Mouse (Mus musculus) testis, adult 2 months (tissue): ENCODE results near the gene Ptpn18. TPM values are rescaled to one million over a fixed set of nuclear protein-coding genes. Genes with fewer than 3 reads are reported as not detected.
A peak's percentile ranks its signal among the peaks of the same experiment; 100 is the strongest.
"Not testable (repeated sequence)": the region's sequence is repeated elsewhere in the genome, so short reads cannot be mapped to it uniquely, and the experiment has no call there.

ENCODE experiments used
- H3K27ac ChIP-seq: fragments of 200-500 bp; 2 replicates; pipeline ENCODE4 v1.5.1; 2012; ENCODE audit warnings: low read depth, low read length; ENCODE audit not compliant: control insufficient read depth, insufficient read depth
- H3K27me3 ChIP-seq: fragments of 200-500 bp; 2 replicates; pipeline ENCODE4 v1.6.1; 2012; ENCODE audit warnings: mild to moderate bottlenecking, low read length, moderate library complexity; ENCODE audit not compliant: control insufficient read depth, insufficient read depth
- H3K36me3 ChIP-seq: fragments of 200-500 bp; 2 replicates; pipeline ENCODE4 v1.6.1; 2012; ENCODE audit warnings: mild to moderate bottlenecking, low read length; ENCODE audit not compliant: control insufficient read depth, insufficient read depth
- H3K4me1 ChIP-seq: fragments of 200-500 bp; 2 replicates; pipeline ENCODE4 v1.6.1; 2012; ENCODE audit warnings: low read length; ENCODE audit not compliant: control insufficient read depth, insufficient read depth
- H3K4me3 ChIP-seq: fragments of 200-500 bp; 2 replicates; pipeline ENCODE4 v1.5.1; 2012; ENCODE audit warnings: low read depth, mild to moderate bottlenecking, low read length, moderate library complexity, mixed read lengths; ENCODE audit not compliant: control insufficient read depth
- CTCF ChIP-seq: fragments of 200-500 bp; IDR thresholded peaks from 2 replicates; pipeline ENCODE4 v1.5.1; 2012; ENCODE audit warnings: low read depth, mild to moderate bottlenecking, inconsistent platforms, low read length, moderate library complexity; ENCODE audit not compliant: control insufficient read depth, insufficient read depth, insufficient replicate concordance
- POLR2A ChIP-seq: fragments of 200-500 bp; IDR thresholded peaks from 2 replicates; pipeline ENCODE4 v1.6.1; 2012; ENCODE audit warnings: low read depth, mild to moderate bottlenecking, inconsistent platforms, low read length, moderate library complexity; ENCODE audit not compliant: control insufficient read depth
- polyA plus RNA-seq: library from polyadenylated mRNA; depleted of rRNA; stranded (reverse); fragments of >200 nt; gene quantifications from 2 replicates; pipeline ENCODE4 v1.2.3, GENCODE M21; 2012

The Ptpn18 gene
- polyA plus RNA-seq, 1 experiment = 1.9 TPM

- H3K36me3 ChIP-seq = no peaks in the 10 kb centered on the region
- no peak overlapping the region for H3K27ac ChIP-seq
- H3K4me3 ChIP-seq = peak overlapping the region; percentile 43
- peaks cover 4% of the 10 kb centered on the region; the same call in 1 of the 2 replicates for H3K27me3 ChIP-seq
- TF ChIP-seq CTCF (no peak), POLR2A (no peak)
- H3K4me1 ChIP-seq = peaks cover 20% of the 10 kb centered on the region
These were observed 25.6 kb upstream of the Ptpn18 start for GRCm38 (mm10) chr1:34433891-34434521.

GRCm38 (mm10) chr1:34434660-34435160, 24.9 kb upstream of the Ptpn18 start:
- Histone ChIP-seq H3K27me3 (peaks cover 4% of the 10 kb centered on the region; the same call in 1 of the 2 replicates), H3K27ac (peak overlapping the region; percentile 27), H3K4me1 (peaks cover 20% of the 10 kb centered on the region), H3K4me3 (peak overlapping the region; percentile 84), H3K36me3 (no peaks in the 10 kb centered on the region)
- no peak for TF ChIP-seq CTCF
- TF ChIP-seq POLR2A = 0 out of 2 replicates have a peak, but pooled peaks have one; percentile 17

DNA sequence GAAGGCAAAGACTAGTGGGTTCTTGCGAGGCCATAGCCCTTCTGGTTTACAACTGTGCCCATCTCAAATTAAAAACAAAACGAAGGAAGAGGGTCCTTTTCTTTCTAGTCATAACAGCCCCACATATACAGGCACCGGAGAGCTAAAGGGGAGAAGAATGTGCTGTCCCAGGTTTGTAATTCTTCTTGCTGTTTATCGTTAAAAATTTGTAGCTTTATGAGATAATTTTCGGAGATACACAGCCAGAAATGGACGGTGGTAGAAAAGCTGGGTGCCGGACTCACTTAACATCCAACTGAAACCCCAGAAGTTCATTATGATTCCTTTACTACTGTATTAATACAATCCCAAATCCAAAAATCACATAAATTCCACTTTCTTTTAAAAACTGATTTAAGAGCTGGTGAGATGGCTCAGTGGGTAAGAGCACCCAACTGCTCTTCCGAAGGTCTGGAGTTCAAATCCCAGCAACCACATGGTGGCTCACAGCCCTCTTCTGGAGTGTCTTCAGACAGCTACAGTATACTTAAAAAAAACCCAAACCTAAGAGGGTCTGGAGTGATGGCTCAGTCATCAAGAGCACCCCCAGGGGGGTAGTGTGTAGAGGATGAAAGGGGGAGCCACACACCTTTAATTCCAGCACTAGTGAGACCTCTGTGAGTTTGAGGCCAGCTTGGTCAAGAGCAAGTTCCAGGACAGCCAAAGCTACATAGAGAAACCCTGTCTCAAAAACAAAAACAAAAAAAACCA, 24.0 kb upstream of the Ptpn18 start:
- peak overlapping the region; percentile 84 for H3K4me3 ChIP-seq
- H3K27me3 ChIP-seq = peaks cover 4% of the 10 kb centered on the region; the same call in 1 of the 2 replicates
- H3K27ac ChIP-seq = no peak overlapping the region; the same call in 1 of the 2 replicates
- no peaks in the 10 kb centered on the region for H3K36me3 ChIP-seq
- no peak for TF ChIP-seq CTCF
- no peak for TF ChIP-seq POLR2A
- H3K4me1 ChIP-seq = peaks cover 23% of the 10 kb centered on the region

- Histone ChIP-seq H3K36me3 (no peaks in the 10 kb centered on the region), H3K27me3 (peaks cover 4% of the 10 kb centered on the region; the same call in 1 of the 2 replicates), H3K4me1 (peaks cover 23% of the 10 kb centered on the region), H3K4me3 (no peak overlapping the region), H3K27ac (no peak overlapping the region)
- TF ChIP-seq POLR2A = no peak
- no peak for TF ChIP-seq CTCF
These were observed 23.2 kb upstream of the Ptpn18 start for GRCm38 (mm10) chr1:34436374-34436773.

GRCm38 (mm10) chr1:34437366-34437765, 22.2 kb upstream of the Ptpn18 start:
- not testable (repeated sequence) for H3K36me3 ChIP-seq, H3K4me3 ChIP-seq, H3K27ac ChIP-seq, H3K27me3 ChIP-seq
- H3K4me1 ChIP-seq = peaks cover 17% of the 10 kb centered on the region

DNA sequence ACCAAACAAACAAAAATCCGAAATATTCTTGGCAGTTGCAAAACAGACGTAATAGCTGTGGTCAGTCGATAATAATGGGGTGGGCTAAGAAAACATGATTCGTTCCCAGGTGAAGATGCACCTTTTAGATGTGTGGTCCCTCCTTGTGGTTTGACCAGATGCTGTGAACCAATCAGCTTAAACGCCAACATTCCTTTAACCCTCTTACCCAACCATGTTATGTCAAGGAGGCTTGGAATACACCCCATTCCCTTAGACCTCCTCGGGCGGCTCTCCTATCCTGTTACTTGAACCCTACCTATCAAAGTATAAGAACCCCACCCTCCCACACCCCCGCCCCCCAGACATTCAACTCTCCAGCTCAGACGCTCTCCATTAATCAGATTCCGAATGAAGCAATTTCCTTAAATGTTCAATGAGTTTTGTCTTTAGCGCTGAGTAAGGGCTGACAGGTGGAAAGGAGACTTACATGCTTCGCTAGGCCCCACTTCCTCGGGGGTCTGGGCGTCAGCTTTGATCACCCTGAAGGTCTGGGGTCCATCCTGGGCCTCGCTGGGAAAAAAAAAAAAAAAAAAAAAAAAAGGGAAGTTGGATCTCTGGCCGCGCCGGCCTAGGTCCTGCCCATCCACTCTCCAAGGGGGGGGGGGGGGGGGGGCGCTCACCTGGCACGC, 21.0 kb upstream of the Ptpn18 start:
- TF ChIP-seq CTCF = no peak
- no peak for TF ChIP-seq POLR2A
- H3K27ac ChIP-seq = no peak overlapping the region
- peaks cover 9% of the 10 kb centered on the region for H3K4me1 ChIP-seq

DNA sequence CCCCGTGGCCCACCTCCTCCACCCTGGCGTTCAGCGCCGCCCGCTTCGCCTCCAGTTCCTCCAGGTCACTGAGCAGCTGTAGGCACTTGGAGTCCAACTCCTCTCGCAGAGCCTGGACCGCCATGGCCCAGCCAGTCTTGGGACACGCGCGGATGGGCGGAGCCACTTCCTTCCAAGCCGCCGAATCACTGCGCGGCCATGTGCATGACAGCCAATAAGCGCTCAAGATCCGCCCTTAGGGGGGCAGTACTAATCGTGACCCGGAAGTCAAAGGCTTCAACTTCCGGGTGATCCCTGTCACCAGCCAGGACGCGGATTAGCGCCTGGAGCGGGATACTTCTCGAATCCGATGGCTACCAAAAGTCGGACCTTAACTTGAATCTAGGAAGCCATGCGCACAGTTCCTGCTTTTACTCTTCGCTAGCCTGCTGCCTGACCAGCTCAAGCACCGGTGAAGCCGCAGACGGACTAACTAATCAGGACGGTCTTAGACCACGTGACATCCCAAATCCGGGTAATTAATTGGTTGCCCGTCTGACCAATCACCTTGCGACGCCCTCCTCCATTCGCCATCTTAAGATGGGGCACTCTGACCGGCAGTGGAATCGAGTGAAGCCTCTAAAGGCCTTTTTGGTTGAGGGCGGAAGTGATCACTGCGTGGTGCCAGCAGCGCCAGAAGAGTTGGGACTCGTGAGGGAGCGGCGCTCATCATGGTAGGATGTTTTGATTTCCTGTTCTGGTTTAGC, 20.2 kb upstream of the Ptpn18 start, which contains the start of the genes Ccdc115 and Imp4:
Ccdc115 (minus strand) TSS at position 458 of the 746 bp plus-strand sequence.
Imp4 (plus strand) TSS at position 637 of the 746 bp plus-strand sequence.
- Histone ChIP-seq H3K27me3 (no peaks in the 10 kb centered on the region), H3K36me3 (no peaks in the 10 kb centered on the region; the same call in 1 of the 2 replicates), H3K4me3 (peak within 1 kb of the TSS; percentile 97), H3K4me1 (peaks cover 3% of the 10 kb centered on the region; the same call in 1 of the 2 replicates), H3K27ac (peak within 1 kb of the TSS; percentile 95)
- peak; percentile 91; the same call in 1 of the 2 replicates for TF ChIP-seq POLR2A
- no peak for TF ChIP-seq CTCF

More for the DNA sequence above, 21.0 kb upstream of the Ptpn18 start:
- Histone ChIP-seq H3K27me3 (no peaks in the 10 kb centered on the region), H3K36me3 (no peaks in the 10 kb centered on the region; the same call in 1 of the 2 replicates), H3K4me3 (peak overlapping the region; percentile 97)
